Mouse (Mus musculus) heart, adult 2 months (tissue): Measurements from ENCODE around the gene Car5b.

Experiments used
- CTCF ChIP-seq: fragments of 200-600 bp; IDR thresholded peaks from 2 replicates; pipeline ENCODE4 v1.8.1; 2022; ENCODE audit warnings: antibody characterized with exemption, mild to moderate bottlenecking, moderate library complexity
- EP300 ChIP-seq: fragments of 200-500 bp; IDR thresholded peaks from 2 replicates; pipeline ENCODE4 v1.6.1; 2011; ENCODE audit warnings: low read depth, low read length, control low read depth; ENCODE audit not compliant: insufficient read depth
- POLR2A ChIP-seq: fragments of 200-500 bp; IDR thresholded peaks from 2 replicates; pipeline ENCODE4 v1.6.1; 2011; ENCODE audit warnings: mild to moderate bottlenecking, low read depth, low read length, control low read depth; ENCODE audit not compliant: insufficient read depth

GRCm38 (mm10) chrX:164046736-164047135, 18.9 kb upstream of the Car5b start:
- no peak for TF ChIP-seq POLR2A
- TF ChIP-seq CTCF = no peak
- no peak for TF ChIP-seq EP300
